Mouse (Mus musculus): ENCODE data around the gene Col6a6.

The Col6a6 gene

DNA sequence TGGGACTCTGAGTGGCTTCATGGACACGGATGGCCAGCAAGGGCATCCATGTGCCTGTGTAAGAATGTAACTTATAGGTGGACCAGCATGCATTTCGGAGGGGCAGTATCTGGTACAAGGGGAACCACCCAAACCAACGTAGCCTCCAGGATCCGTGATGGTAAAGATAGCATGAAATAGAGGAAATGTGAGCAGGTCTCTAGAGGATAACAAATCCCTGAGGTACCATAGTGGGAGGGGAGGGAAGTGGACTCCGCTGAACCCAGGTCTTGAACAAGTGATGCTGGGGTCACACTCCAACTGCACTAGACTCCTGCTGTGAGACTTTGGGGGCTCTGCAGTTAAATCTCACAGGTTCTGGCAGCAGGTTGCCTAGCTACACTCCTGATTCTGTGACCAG, 27.7 kb downstream of the Col6a6 start:
- DNase-seq: no peak

DNA sequence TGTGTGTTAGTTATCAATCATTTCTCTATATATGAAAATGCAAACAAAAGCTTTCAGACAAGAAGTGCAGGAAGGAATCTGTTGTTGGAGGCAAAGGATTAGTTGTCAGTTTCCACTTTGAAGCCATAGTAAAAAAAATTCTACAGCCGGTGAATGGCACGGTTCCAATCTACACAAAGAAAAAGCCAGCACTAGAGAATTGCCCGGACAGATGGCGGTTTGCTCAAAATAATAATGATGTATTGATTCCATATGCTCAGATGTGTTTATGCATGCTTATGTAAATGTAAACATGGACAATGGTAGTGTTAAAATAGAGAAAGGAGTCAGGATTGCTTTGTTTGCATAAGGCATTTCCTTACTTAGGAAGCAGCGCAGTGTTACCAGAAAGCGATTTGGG, 31.8 kb downstream of the Col6a6 start:
- no peak for DNase-seq

DNA sequence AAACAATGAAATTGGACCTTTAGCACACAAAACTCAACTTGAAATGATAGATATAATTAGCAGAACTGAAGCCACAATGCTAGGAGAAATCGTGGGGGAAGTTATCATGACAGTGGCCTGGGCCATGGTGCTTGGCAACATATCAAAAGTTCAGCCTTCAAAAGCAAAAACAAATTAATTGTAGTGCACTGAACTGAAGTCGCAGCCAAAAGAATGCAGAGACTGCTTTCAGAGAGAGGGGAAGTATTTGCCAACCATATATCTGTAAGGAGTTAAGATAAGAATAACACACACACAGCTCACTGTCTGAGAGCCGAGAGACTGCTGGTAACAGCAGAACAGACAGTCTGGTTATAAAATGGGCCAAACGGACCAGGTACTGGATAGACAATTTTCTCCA, 33.0 kb downstream of the Col6a6 start:
- no peak for DNase-seq

DNA sequence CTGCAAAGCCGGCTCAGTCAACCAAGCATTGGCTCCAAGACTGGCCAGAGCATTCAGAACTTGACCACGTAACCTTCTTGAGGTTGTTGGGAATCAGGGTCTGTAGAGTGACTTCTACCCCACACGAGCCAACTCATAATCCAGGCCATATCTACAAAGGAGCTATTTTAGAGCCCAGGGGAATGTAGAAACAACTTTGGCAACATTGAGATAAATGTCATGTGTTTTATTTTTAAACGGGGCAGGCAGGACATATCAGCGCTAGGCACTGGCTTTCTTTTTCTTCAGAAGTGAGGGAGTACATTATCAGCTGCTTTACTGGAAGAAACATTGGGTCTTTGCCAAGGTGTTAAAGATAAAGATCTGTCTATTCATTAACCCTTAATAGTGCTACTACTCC, 36.1 kb downstream of the Col6a6 start:
- DNase-seq: no peak

DNA sequence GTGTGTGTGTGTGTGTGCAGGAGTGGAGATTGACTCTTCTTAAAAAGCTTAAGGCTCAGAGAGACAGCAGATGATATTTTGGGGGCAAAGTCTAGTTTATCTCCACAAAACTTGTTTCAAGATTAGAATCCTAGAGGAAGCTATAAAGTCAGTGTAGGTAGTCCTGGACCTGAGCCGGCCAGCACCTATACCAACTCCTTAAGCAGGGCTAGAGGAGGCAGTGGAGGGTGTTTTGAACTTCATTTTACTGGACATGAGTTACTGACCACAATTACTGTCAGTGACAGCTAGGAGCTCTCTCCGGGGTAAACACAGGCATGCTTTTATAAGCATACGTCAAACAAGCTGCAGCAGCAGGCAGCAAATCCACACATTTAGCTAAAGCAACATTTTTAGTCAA, 39.8 kb downstream of the Col6a6 start:
- DNase-seq: no peak

DNA sequence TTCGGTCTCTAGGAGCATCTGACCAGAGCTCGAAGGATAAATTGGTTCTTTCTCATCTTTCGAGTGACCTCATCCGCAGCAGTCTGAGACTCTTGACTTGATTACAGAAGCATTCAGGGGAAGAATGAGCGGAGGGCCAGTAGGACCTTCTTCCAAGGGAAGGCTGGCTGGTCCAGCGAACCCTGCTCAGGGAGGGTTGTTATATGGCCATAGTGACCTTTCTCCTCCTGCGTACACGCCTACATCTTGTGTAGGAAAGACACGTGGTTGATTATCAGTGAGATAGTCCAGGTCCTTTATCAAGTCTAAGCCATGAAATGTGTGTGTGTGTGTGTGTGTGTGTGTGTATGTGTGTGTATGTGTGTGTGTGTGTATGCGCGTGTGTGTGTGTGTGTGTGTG, 40.2 kb downstream of the Col6a6 start:
- no peak for DNase-seq

DNA sequence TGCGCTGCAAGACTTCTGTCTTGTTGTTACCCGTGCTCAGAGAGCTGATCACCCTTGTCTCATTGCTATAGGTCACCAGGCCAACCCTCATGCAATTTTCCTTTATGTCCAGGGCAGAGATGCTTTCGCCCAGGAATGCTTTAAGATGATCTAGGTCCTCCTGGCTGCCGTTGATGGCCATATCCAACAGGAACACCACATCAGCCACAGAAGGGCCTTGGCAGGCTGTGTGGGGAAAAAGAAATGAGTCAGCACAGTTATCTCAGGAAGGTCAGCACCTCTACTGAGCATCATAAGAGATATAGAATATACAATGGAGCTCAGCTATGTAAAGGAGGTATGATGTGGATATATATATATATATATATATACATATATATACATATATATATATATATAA, 43.9 kb downstream of the Col6a6 start:
- no peak for DNase-seq

DNA sequence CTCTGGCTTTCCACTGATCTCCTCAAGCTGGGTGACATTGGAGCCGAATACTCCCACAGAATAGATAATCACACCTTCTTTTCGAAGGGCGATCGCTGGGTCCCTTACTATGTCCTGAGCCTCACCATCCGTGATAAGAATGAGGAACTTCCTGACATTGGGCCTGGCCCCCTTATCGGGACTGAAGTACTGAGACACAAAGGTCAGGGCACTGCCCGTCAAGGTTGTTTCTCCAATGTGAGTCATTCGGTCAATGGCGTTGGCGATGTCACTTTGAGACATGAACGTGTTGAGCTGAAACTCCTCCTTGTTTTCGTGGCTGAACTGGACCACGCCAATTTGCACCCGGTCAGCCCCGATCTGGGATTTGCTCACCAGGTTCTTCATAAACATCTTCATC, 47.3 kb downstream of the Col6a6 start:
- no peak for DNase-seq

DNA sequence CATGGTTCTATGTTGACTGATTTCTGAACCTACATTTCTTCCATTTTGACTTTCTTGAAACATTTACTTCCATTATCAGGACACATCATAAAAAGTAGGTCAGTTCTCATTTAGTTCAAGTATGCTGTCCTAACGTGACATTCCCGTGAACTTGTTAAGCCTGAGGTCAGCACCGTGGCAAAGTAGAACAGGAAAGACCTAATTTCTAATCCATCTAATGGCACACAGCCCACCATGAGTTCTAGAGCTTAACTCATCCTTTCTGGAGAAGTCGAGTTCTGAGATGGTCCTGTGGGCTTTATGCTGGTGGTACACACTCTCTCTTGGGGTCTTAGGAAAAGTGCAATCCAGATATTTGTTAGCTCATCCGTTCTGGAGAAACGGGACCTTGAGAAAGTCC, 49.2 kb downstream of the Col6a6 start:
- DNase-seq: no peak

DNA sequence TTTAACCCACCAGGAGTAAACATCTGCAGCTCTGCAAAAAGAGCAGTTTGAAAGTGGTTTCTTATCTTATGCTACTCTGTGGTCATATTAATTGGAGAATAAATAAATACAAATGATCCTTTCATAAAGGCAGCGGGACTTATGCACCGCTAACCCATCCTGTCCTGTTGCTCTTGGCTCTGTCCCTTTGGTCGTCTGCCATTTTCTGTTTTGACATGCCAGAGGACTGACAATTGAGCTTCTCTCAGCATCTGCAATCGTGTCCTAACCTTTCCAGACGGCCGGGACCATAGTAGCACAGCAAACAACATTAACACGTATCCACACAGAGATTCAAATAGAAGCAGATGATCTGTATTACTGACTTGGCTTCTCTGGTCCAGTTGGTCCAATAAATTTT, 53.1 kb downstream of the Col6a6 start:
- no peak for DNase-seq

DNA sequence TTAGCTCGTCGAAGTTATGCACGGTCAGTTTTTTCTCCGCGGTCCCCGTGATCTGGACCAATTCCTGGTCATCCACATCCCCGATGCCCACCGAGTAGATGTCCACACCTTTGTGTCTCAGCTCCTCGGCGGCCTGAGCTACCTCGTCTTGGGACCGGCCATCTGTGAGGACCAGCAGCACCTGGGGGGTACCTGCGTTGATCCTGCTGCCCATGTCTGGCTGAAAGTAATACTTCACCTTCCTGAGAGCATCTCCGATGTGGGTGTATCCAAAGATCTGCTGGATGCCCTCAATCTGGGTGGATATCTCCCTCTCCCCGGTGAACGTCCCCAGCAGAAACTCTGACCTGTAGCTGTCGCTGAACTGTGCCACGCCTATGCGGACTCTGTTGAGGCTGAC, 53.6 kb downstream of the Col6a6 start:
- no peak for DNase-seq

DNA sequence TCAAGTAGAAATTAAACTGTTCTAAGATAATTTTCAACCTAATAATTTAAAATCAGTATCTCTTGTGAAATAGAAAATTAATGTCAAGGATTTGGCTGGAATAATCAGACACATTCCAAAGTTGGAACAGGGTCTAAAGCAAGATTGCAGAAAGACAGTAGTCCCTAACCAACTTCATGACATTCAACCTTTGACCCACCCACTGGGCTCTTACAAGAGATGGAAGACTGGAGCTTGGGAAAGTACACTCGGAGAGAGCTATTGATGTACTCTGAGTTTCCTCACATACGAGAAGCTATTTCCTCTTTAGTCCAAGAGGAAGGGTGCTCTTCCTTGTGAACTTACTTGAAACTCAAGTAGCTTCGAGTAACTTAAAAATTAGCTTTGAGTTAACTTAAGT, 56.6 kb downstream of the Col6a6 start:
- no peak for DNase-seq

DNA sequence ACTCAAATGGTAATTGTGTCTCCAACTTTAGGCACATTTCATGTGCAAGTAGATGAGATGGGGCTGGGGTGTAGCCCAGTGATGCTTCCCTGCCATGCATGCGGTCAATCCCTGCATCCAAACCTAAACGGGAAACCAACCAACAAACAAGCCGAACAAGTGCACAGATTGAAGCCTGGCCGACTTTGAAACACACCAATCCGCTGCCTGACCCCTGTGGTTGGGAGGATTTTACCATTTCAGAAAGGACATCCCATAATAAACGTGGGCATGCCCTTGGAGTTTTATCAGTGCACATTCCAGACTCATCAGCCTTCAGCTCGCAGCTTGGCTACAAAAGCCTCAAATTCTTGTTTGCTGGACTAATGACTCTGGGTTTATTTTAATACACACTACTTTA, 57.3 kb downstream of the Col6a6 start:
- DNase-seq: no peak

DNA sequence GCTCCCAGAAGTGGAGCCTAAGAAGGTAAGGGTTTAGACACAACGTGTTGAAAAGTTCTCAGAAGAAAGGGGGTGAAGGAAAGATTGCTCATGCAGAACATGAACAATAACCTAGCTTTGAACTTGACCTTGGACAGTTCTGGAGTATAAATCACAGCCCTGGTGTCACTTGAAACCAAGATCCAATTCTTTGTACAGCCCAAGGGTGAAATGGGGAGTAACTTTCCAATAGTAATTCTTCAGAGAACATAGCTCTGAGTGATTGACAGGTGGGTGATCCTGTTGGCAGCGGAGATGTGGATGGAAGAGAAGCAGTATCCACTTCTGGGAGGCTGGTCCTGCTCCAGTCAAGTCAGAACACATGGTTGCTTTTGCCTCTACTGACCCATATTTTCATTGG, 62.1 kb downstream of the Col6a6 start:
- DNase-seq: no peak

DNA sequence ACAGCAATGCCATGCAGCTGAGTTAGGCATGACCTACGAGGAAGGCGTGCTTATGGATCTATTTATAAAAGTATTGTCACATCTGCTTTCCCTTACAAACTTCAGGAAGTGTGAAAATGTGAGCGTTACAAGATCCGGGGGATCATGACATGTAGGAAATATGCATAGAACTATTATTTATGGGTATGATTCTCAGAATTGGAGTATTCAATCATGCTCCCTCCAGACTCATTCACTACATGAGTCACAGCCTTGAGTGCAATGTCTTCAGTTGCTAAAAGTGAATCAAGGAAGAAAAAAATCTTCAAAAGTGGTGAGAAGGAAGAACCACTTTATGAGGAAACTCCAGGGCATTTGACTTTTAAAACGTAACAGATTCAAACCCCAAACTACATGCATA, 63.3 kb downstream of the Col6a6 start:
- DNase-seq: no peak

DNA sequence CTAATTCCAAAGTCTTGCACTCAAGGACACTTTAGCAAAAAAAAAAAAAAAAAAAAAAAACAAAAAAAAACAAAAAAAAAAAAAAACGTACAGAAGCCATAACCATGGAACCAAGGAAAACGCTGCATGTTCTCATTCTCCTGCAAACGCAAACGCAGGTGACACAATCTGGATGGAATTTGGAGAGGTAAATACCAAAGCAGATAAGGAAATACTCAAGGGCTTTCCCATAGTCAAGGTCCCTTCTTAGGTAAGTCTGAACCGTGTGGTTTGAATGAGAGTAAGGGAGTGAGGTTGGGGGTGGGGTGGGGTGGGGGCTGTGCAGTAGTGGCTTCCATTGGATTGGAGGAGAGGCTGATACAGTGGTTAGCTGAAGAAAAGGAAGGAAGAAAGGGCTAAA, 63.8 kb downstream of the Col6a6 start:
- no peak for DNase-seq

DNA sequence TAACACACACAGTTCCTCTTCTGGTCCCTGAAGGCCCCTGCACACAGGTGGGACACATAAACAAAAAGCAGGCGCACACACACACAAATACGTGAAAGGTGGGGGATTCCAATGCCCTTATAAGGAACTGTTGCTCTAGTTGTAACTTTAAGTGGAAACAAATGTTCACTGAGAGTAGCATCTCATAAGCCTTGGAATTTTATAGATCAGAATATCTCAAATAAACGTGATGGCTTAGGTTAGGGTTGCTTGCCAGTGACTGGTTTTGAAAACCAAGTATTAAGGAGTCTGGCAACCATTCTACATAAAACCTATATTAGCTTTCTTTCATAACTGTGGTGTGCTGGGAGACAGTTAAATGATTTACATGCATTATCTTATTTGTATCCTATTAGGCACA, 64.3 kb downstream of the Col6a6 start:
- no peak for DNase-seq

DNA sequence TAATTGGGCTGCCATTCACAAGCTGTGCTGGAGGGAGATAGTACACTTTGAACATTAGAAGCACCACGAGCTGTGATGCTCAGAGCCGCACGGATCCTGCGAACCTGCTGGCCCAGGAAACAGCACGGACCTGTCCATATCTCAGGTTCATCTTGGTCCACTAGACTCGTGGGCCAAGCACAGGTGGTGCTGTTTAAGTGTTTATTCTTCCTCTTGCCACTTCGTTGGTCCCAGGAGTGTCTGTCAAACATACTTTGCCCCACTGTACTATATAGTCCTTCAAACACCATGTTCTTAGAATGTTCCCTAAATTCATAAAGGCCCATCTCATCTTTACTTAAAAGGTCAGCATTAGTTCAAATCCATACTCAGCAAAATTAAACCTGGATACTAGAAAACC, 65.7 kb downstream of the Col6a6 start:
- no peak for DNase-seq

DNA sequence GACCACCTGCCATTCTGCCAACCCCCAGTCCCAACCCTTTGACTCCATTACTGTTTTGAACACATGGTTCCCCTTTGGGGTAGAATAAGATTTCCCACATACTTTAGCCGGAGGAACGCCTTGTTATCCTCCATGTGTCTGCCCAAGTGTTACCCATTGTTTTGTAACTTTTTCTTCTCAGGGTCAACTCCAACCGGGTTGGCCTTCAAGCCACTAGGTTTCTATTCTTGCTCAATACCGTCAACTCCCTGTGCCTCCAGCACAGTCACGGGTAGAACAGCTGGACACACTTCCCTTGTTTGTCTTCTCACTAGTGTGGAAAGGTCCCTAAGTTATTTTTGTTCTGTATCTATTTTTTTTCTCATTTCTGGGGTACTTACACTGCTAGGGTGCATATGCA, 69.1 kb downstream of the Col6a6 start:
- no peak for DNase-seq

DNA sequence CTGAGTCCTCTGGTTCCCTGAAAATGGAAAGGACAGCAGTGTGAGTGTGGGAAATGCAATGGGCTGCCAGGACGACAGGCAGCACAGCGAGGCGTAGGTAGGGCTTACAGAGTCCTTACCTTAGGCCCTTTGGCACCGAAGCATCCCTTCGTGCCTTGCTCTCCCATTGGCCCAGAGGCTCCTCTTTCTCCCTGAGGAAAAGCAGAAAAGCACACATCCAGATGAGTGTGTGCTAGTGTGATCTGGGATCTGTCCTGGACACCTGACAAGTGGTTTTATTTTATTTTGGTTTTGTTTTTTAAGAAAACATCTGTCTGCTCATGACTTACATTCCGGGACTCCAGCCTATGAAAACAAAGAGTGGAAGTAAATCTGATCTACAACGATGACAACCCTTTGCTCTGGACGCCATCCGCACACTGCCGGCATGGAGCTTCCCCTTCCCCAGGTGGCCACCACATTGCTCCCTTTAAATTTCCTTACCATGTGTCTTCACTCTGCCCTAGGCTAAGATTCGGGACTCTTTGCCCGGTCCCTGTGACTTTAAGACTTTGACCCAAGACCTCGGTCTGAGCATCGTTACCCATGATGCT, 69.7 kb downstream of the Col6a6 start:
- no peak for DNase-seq

DNA sequence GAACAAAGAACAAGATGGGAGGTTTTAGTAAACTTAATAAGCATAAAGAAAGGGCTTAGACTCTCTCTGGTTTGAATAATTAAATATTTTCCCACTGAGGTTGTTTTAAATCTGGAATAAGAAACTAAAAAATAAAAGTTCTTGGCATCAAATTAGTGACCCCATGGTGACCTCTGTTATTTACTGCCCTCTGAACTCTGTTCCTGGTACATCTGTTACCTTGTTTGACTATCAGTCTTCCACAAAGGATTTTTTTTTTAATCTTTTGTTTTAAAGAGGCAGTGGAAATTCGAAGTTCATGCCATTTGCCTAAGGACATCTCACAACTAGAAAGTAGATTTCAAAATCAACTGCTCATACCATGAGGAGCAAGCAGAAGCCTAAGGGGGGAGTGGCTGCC, 73.7 kb downstream of the Col6a6 start:
- no peak for DNase-seq

DNA sequence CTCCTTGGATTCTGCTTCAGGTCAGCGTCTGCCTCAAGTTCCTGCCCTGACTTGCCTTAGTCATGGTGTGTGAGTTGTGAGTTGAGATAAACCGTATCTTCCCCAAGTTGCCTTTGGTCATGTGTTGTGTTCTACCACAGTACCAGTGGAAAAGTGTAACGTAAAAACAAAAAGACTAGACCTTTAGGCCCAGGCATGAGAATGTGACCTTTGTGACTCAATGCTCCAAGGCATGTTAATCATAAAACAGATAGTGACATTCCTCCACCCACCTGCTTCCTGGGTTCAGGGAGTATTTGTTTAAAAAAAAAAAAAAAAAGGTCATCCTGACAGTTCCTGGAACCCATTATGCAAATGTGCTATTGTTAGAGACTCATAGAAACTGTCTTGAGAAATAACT, 82.1 kb downstream of the Col6a6 start:
- DNase-seq: no peak

DNA sequence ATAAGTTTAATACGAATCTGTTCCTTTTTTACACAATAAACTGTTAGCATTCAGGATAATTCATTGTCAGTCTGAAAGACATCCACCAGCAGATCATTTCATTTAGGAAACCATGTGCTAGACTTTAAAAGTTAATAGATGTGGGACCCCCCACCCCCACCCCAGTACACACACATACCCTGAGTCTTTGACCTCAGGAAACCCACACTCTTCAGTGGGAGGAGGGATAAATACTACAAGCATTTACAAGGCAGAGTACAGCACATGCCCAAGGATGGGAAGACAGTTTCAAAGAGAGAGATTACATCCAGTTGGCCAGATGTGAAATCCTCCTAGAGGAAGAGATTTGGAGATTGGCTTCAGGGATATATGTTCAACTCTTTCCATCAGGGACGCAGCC, 87.5 kb downstream of the Col6a6 start:
- no peak for DNase-seq

DNA sequence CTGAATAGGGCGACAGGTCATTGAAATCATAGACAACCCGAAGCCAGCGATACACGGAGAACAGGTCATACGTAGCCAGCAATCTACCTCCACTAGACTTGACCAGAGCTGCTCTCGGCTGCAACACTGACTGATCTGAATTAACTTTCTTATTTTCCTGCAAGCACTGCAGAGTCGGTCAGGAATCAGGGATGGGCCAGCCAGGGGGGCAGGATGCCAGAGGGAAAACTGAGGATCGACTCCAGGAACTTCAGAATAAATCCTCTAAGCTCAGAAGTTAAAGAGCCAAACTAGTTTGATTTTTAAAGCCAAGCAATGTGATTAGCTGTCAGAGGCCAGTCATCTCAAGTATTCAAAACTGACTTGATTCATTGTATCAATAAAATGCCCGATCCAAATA, 88.5 kb downstream of the Col6a6 start:
- no peak for DNase-seq

DNA sequence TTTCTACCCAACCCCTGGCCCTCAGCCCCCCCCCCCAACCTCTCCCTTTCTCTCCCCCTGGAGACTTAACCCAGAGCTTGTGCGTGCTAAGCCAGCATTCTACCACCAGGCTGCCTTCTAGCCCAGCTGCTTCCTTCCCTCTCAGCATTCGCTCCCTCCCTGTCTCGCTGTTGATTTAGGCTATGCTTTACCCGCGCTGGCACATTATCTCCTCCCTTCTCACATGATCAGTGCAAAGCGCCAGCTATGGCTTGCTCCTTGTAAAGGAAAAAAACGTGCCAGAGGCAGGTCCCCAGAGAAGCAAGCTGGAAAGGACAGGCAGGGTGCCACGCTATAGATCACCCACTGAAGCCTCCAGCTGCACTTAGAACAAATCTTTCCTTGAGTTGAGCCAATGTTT, 90.5 kb downstream of the Col6a6 start:
- no peak for DNase-seq

DNA sequence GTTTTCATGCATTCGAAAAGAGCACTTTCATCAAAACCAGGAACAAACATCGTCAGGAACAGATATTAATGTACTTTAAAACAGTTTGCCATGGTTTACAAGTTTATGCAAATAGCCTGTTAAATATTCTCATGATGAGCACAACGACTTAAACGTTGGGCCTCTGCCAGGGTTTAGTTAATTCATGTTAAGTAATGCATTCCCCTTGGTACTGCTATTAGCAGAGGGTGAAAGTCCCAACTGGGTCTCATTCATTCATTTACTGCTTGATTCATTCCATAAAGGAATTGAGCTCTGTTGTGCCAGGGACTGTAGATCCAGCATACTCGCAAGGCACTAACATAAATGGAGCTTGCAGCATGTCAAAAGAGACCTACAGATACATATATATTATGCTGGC, 92.8 kb downstream of the Col6a6 start:
- no peak for DNase-seq

Data from cerebellum, adult 18-20 months (tissue).